ENCODE assay signal across 14 mouse cellular contexts in the genomic region with DNA sequence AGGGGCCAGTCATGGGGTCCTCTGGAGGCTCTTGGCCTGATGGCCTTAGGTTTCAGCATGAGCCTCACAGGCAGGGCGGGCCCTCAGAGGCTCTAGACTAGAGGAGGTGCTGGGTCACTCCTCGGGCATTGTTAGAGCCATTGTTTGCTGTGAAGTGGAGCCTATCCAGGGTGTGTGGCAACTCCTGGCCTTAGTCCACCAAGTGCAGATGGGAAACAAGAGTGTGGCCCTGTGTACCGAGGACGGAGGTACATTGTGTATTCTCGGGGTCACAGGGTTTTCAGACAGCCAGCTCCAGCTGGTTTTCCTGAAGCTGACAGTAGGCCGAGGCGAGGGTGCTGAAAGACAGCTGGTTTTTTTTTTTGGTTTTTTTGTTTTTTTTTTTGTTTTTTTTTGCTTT. TPM values are rescaled to one million over a fixed set of nuclear protein-coding genes. Genes with fewer than 3 reads are reported as not detected.
DNase-seq lines count a peak whose midpoint lies in the region; ATAC-seq and TF ChIP-seq lines count a peak whose summit lies in the region.
"Had no signal": no experiment of that assay in that cellular context is flagged by ENCODE, and none has a peak within 500 bp of the region (broad histone marks: within the 10 kb centered on the region; RNA-seq: fewer than 3 reads in every experiment).

No protein-coding gene starts in this region.

- TF ChIP-seq CTCF in liver, adult 2 months (IDR thresholded peaks at IDR 0.05; ENCODE audit: low read depth, low read length), result no peak

- no peaks in the 10 kb centered on the region for H3K27me3 ChIP-seq in liver, adult 2 months (ENCODE audit: control insufficient read depth, insufficient read depth, low read length)
- no peaks in the 10 kb centered on the region for H3K27me3 ChIP-seq in liver, embryonic 11.5 days (replicated peaks; ENCODE audit: control insufficient read depth, insufficient read depth, low read length)
- H3K27me3 ChIP-seq in forebrain, embryonic 13.5 days, result no peaks in the 10 kb centered on the region
- H3K27me3 ChIP-seq: CH12.LX; midbrain, embryonic 12.5 days; neural tube, embryonic 12.5 days had no signal

- ATAC-seq in liver, embryonic 11.5 days (replicated peaks; ENCODE audit: low FRiP score), result no peak
- no peak for ATAC-seq in forebrain, embryonic 13.5 days
- ATAC-seq: forebrain, embryonic 14.5 days had no signal

- H3K36me3 ChIP-seq in liver, adult 2 months (ENCODE audit: control insufficient read depth, insufficient read depth, low read length), result no peaks in the 10 kb centered on the region; the same call in 1 of the 2 replicates
- peaks cover 18% of the 10 kb centered on the region for H3K36me3 ChIP-seq in liver, embryonic 11.5 days (ENCODE audit: control insufficient read depth, insufficient read depth, low read length)
- H3K36me3 ChIP-seq in forebrain, embryonic 13.5 days (ENCODE audit: poor library complexity, severe bottlenecking), result peaks cover 72% of the 10 kb centered on the region

- H3K4me3 ChIP-seq in liver, adult 2 months (ENCODE audit: insufficient read depth, low read depth, low read length), result no peak overlapping the region
- no peak overlapping the region for H3K4me3 ChIP-seq in liver, embryonic 11.5 days (ENCODE audit: low read depth, low read length)
- H3K4me3 ChIP-seq in forebrain, embryonic 13.5 days, result no peak overlapping the region
- H3K4me3 ChIP-seq: embryonic facial prominence, embryonic 10.5 days; midbrain, embryonic 12.5 days; neural tube, embryonic 12.5 days had no signal

- no peak overlapping the region for H3K4me2 ChIP-seq in liver, embryonic 11.5 days
- no peak overlapping the region for H3K4me2 ChIP-seq in forebrain, embryonic 13.5 days
- H3K4me2 ChIP-seq: midbrain, embryonic 12.5 days; neural tube, embryonic 12.5 days had no signal

- no peak overlapping the region for H3K9ac ChIP-seq in liver, adult 2 months (ENCODE audit: low read depth, low read length)
- H3K9ac ChIP-seq in liver, embryonic 11.5 days (ENCODE audit: low read depth, low read length), result no peak overlapping the region
- H3K9ac ChIP-seq in forebrain, embryonic 13.5 days, result no peak overlapping the region
- H3K9ac ChIP-seq: midbrain, embryonic 12.5 days; neural tube, embryonic 12.5 days had no signal

- H3K27ac ChIP-seq in liver, adult 2 months (replicated peaks; ENCODE audit: insufficient read depth, low read depth, low read length), result no peak overlapping the region
- H3K27ac ChIP-seq in liver, embryonic 11.5 days (ENCODE audit: low read depth, low read length), result no peak overlapping the region
- H3K27ac ChIP-seq in forebrain, embryonic 13.5 days, result no peak overlapping the region; the same call in 1 of the 2 replicates
- H3K27ac ChIP-seq: embryonic facial prominence, embryonic 10.5 days; midbrain, embryonic 12.5 days; neural tube, embryonic 12.5 days had no signal

- H3K79me2 ChIP-seq in liver, adult 2 months (ENCODE audit: control insufficient read depth, insufficient read depth, low read length), result no peaks in the 10 kb centered on the region

- 19% methylated on average over 7 of the region's 7 CpGs for WGBS in liver, adult 2 months
- 90% methylated on average over 7 of the region's 7 CpGs for WGBS in liver, embryonic 11.5 days
- WGBS in forebrain, embryonic 13.5 days, result 77% methylated on average over 7 of the region's 7 CpGs

- intact Hi-C loops in heart, postnatal 25 days (cut with DNase I), result no loop called here

- DNase-seq in heart, adult 18-20 months, result peak; percentile 61 to 74
- DNase-seq in heart, postnatal 25 days (ENCODE audit: low spot score), result no peak
- DNase-seq in liver, adult 2 months (ENCODE audit: extremely low read depth, low read depth, low spot score), result peak; percentile 91
- DNase-seq in liver, embryonic 11.5 days (ENCODE audit: low spot score), result no peak
- DNase-seq in cerebellum, adult 9-11 months, result peak; percentile 78
- DNase-seq in lung, postnatal 14 days, result peak; percentile 84
- no peak for DNase-seq in urinary bladder, postnatal 14 days (ENCODE audit: low spot score)
- DNase-seq: kidney, postnatal 25 days had no signal

- H3K4me1 ChIP-seq in liver, adult 2 months (ENCODE audit: control insufficient read depth, insufficient read depth, low read length), result peaks cover 9% of the 10 kb centered on the region
- peaks cover 19% of the 10 kb centered on the region for H3K4me1 ChIP-seq in liver, embryonic 11.5 days (replicated peaks; ENCODE audit: control insufficient read depth, insufficient read depth, low read length)
- peaks cover 25% of the 10 kb centered on the region for H3K4me1 ChIP-seq in forebrain, embryonic 13.5 days

- H3K9me3 ChIP-seq in liver, embryonic 11.5 days (ENCODE audit: control insufficient read depth, low read length), result no peaks in the 10 kb centered on the region
- H3K9me3 ChIP-seq in forebrain, embryonic 13.5 days (replicated peaks), result no peaks in the 10 kb centered on the region
- H3K9me3 ChIP-seq: embryonic facial prominence, embryonic 10.5 days; midbrain, embryonic 12.5 days; neural tube, embryonic 12.5 days had no signal

- no peak for TF ChIP-seq POLR2A in liver, adult 2 months (IDR thresholded peaks at IDR 0.05; ENCODE audit: extremely low read depth, insufficient read depth, low read length)

RNA-seq across cellular contexts. Expression of gene Git2, which starts 18.0 kb away (rescaled TPM):
- 10 to 100 TPM; 20.7 to 26.7 TPM for total RNA-seq in heart, adult 18-20 months (2021)
- total RNA-seq in heart, postnatal 25 days (2021), result 10 to 100 TPM; 29.1 to 37.9 TPM
- 11.0 and 13.2 TPM in 2 replicates for total RNA-seq in liver, adult 2 months (2014; rRNA removed)
- polyA plus RNA-seq in liver, adult 2 months (2012; rRNA removed), result 11.1 and 11.8 TPM in 2 replicates
- polyA plus RNA-seq in liver, embryonic 11.5 days (2014; fragmentation: Nextera tagmentation; extraction: Ambion mirVana), result 37.5 and 46.1 TPM in 2 replicates
- 41.2 and 45.3 TPM in 2 replicates for polyA plus RNA-seq in forebrain, embryonic 13.5 days (2015; fragmentation: Nextera tagmentation; extraction: Ambion mirVana)

RNA-seq across cellular contexts. Expression of gene Ankrd13a, which starts 18.8 kb away (rescaled TPM):
- total RNA-seq in heart, adult 18-20 months (2021), result 10 to 100 TPM; 30.6 to 35.8 TPM
- 10 to 100 TPM; 31.3 to 35.2 TPM for total RNA-seq in heart, postnatal 25 days (2021)
- total RNA-seq in liver, adult 2 months (2014; rRNA removed), result 11.4 and 14.7 TPM in 2 replicates
- polyA plus RNA-seq in liver, adult 2 months (2012; rRNA removed), result 15.9 and 19.1 TPM in 2 replicates
- polyA plus RNA-seq in liver, embryonic 11.5 days (2014; fragmentation: Nextera tagmentation; extraction: Ambion mirVana), result 81.2 and 96.5 TPM in 2 replicates
- polyA plus RNA-seq in forebrain, embryonic 13.5 days (2015; fragmentation: Nextera tagmentation; extraction: Ambion mirVana), result 26.8 and 30.0 TPM in 2 replicates

RNA-seq across cellular contexts. Expression of gene 1500011B03Rik, which starts 30.0 kb away (rescaled TPM):
- 1 to 10 TPM; 4.0 to 4.5 TPM for total RNA-seq in heart, adult 18-20 months (2021)
- total RNA-seq in heart, postnatal 25 days (2021), result 1 to 10 TPM; 5.1 to 5.7 TPM
- total RNA-seq in liver, adult 2 months (2014; rRNA removed), result 2.0 and 2.1 TPM in 2 replicates
- polyA plus RNA-seq in liver, adult 2 months (2012; rRNA removed), result 4.2 and 7.2 TPM in 2 replicates
- 70.3 and 75.6 TPM in 2 replicates for polyA plus RNA-seq in liver, embryonic 11.5 days (2014; fragmentation: Nextera tagmentation; extraction: Ambion mirVana)
- 184 and 195 TPM in 2 replicates for polyA plus RNA-seq in forebrain, embryonic 13.5 days (2015; fragmentation: Nextera tagmentation; extraction: Ambion mirVana)

Comparison
In these comparisons a context has a peak if more than half of its experiments do, and no peak if none do; other contexts are left out.
1. DNase-seq: peak in heart, adult 18-20 months (2 of 2), liver, adult 2 months (single experiment), cerebellum, adult 9-11 months (single experiment) and lung, postnatal 14 days (single experiment); none in heart, postnatal 25 days (single experiment), liver, embryonic 11.5 days (single experiment) and urinary bladder, postnatal 14 days (single experiment).